8 mouse cellular contexts compared by ENCODE assay signal in the genomic region with DNA sequence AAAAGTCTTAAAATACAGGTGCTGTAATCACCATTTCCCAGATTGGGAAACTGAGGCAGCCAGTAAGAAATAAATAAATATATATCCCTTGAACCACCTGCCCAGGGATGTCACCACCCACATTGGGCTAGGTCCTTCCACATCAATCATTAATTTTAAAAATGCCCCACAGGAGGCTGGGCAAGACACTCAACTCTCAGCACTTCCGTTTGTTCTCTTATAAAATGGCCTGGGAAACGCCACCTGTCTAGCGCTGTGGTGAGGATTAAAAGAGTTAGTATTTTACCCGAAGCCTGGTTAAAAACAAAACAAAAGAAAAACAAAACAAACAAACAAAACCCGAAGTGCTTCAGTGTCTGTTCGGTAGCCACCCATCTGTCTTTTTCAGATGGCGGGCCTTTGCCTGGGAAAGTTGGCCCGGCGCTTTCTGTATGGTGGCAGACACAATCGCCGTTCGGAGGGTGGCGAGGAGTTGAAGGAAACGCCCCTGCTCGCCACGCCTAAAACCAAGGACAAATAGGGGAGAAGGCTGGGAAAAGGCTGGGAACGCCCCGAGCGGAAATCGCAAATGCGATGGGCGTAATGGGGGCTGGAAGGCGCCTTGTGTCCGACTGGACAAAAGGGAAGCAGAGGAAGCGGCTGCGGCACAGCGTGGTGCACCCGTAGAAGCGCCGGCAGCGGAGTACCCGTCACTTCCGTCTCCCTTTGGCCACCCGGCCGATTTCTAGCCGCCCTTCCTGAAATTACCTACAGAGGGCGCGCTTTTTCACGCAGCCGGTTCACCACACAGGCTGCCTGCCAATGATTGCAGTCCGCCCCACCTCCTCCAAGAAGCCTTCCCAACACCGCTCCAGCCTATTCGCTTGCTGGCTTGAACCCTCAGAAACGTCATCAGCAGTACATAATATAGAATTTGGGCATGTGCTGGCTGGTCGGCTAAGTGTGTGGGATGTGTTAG. TPM values are rescaled to one million over a fixed set of nuclear protein-coding genes. Genes with fewer than 3 reads are reported as not detected.
DNase-seq lines count a peak whose midpoint lies in the region.

No protein-coding gene starts in this region.

- DNase-seq in adrenal gland, adult (ENCODE audit: inconsistent age in 2 of 2, low spot score in 1 of 2): peak; percentile 94 to 96
- DNase-seq in embryo, embryonic 10 days (ENCODE audit: low spot score): peak; percentile 84
- peak; percentile 72 to 81 for DNase-seq in gastrocnemius, adult 8-10 months (ENCODE audit: low spot score in 2 of 2)
- DNase-seq in induced T-regulatory cell, adult 2 months (ENCODE audit: low read depth): peak; percentile 90
- DNase-seq in left cerebral cortex, adult 9 months (ENCODE audit: low spot score in 2 of 2): peak; percentile 70 to 93
- DNase-seq in right cerebral cortex, adult 2 months (ENCODE audit: low spot score in 2 of 2): peak; percentile 83 to 84
- peak; percentile 44 for DNase-seq in urinary bladder, postnatal 10 days (ENCODE audit: low spot score)

- no peaks in the 10 kb centered on the region for H3K36me3 ChIP-seq in megakaryocyte, embryonic 14.5 days (replicated peaks; ENCODE audit: low read length)

- H3K4me1 ChIP-seq in megakaryocyte, embryonic 14.5 days: peaks cover 19% of the 10 kb centered on the region

- H3K4me3 ChIP-seq in megakaryocyte, embryonic 14.5 days (replicated peaks): peak overlapping the region; percentile 91

- H3K9me3 ChIP-seq in megakaryocyte, embryonic 14.5 days: no peaks in the 10 kb centered on the region

- H3K27me3 ChIP-seq in megakaryocyte, embryonic 14.5 days (replicated peaks): peaks cover 2% of the 10 kb centered on the region

RNA-seq across cellular contexts. Expression of gene Slc25a5, which starts 12.2 kb away (rescaled TPM):
- 10 to 100 TPM; 37.5 to 64.5 (median 44.7) TPM for total RNA-seq in gastrocnemius, adult 8-10 months (2022)
- polyA plus RNA-seq in megakaryocyte, embryonic 14.5 days (2012; ENCODE audit: insufficient read depth, low replicate concordance): 5.3 and 23.0 TPM in 2 replicates

Comparison
In these comparisons a context has a peak if more than half of its experiments do, and no peak if none do; other contexts are left out.
1. Peak in every context shown above with its lines: DNase-seq and H3K4me3 ChIP-seq.
2. DNase-seq: peak in every context shown above with its lines; median percentile 95 in adrenal gland, adult; 90 in induced T-regulatory cell, adult 2 months; 84 in embryo, embryonic 10 days; 84 in right cerebral cortex, adult 2 months; 82 in left cerebral cortex, adult 9 months; 76 in gastrocnemius, adult 8-10 months; 44 in urinary bladder, postnatal 10 days.